Mouse (Mus musculus) embryonic facial prominence, embryonic 10.5 days (tissue): ENCODE measurements around the gene Gm8011. TPM values are rescaled to one million over a fixed set of nuclear protein-coding genes. Genes with fewer than 3 reads are reported as not detected.
"Not testable (repeated sequence)": the region's sequence is repeated elsewhere in the genome, so short reads cannot be mapped to it uniquely, and the experiment has no call there.

ENCODE experiments used
- DNase-seq: peaks from one replicate; pipeline ENCODE4 v3.0.0-alpha.2; 2017; ENCODE audit warnings: low spot score
- H3K27ac ChIP-seq: fragments of 300-500 bp; sonication (generic); replicated peaks from 2 replicates; pipeline ENCODE4 v1.5.1; 2016; ENCODE audit warnings: mild to moderate bottlenecking
- H3K27me3 ChIP-seq: fragments of 300-500 bp; sonication (generic); replicated peaks from 2 replicates; pipeline ENCODE4 v1.6.1; 2016; ENCODE audit warnings: low read depth, mild to moderate bottlenecking; ENCODE audit not compliant: poor library complexity, severe bottlenecking
- H3K36me3 ChIP-seq: fragments of 300-500 bp; sonication (generic); replicated peaks from 2 replicates; pipeline ENCODE4 v1.6.1; 2016; ENCODE audit warnings: mild to moderate bottlenecking, moderate library complexity
- H3K4me1 ChIP-seq: fragments of 300-500 bp; sonication (generic); 2 replicates; pipeline ENCODE4 v1.6.1; 2016
- H3K4me3 ChIP-seq: fragments of 300-500 bp; sonication (generic); 2 replicates; pipeline ENCODE4 v1.5.1; 2016; ENCODE audit warnings: mild to moderate bottlenecking, moderate library complexity
- H3K9me3 ChIP-seq: fragments of 300-500 bp; sonication (generic); 2 replicates; pipeline ENCODE4 v1.6.1; 2016; ENCODE audit warnings: mild to moderate bottlenecking
- WGBS: fragments of 180-500 bp; shearing (Covaris S2); methylation state at CpG from one replicate; pipeline ENCODE4 v1.1.7; 2016; 5-methylcytosine and 5-hydroxymethylcytosine counted together
- polyA plus RNA-seq: library from polyadenylated mRNA; unstranded; fragments of >200 nt; fragmentation: Nextera tagmentation; extraction: Ambion mirVana; gene quantifications from 2 replicates; pipeline ENCODE4 v1.2.1, GENCODE M21; 2016

Gm8011 gene
- not detected in 2 replicates for polyA plus RNA-seq

DNA sequence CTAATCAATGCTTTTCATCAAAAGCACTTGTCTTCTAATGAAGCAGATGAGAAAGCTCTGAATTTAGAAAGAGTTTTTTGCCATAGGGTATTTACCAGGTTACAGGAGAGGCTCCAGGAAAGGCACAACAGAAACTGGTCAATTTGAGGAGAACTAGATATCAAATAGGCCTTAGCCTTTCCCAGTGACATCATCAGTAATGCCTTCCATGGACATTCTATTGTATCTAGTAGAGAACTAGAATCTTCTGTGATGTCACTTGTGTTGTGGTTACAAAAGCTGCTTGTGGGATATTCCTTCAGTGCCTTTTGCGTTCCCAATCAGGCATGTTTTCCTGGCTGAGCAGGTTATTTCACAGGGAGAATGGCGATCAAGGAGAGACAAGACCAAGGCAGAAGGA is at the start of gene Gm8011:
Gm8011 (plus strand) TSS at position 301 of the 400 bp plus-strand sequence.
- H3K27ac ChIP-seq, DNase-seq, H3K9me3 ChIP-seq, H3K36me3 ChIP-seq, H3K27me3 ChIP-seq, H3K4me1 ChIP-seq, H3K4me3 ChIP-seq: not testable (repeated sequence)
- WGBS: 57% methylated on average over 2 of the region's 2 CpGs

DNA sequence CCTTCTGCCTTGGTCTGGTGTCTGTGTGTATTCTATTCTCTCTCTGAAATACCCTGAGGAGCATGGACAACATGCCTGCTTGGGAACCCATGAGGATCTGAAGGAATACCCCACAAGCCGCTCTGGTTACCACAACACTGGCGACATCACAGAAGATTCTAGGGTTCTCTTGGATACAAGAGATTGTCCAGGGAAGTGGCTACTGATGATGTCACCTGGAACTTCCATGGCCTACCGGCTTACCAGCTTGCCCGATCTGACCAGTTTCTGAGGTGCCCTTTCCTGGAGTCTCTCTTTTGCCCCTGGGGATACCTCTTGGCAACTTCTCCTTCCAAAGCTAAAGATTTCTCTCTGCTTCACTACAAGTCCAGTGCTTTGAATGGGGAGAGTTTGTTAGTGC is 24.1 kb upstream of the Gm8011 start, which contains the start of gene Gm8005:
Gm8005 (minus strand) TSS at position 101 of the 400 bp plus-strand sequence.
- H3K27ac ChIP-seq, H3K36me3 ChIP-seq, H3K4me3 ChIP-seq, H3K9me3 ChIP-seq, DNase-seq, H3K27me3 ChIP-seq, H3K4me1 ChIP-seq: not testable (repeated sequence)
- 83% methylated on average over 3 of the region's 4 CpGs for WGBS

DNA sequence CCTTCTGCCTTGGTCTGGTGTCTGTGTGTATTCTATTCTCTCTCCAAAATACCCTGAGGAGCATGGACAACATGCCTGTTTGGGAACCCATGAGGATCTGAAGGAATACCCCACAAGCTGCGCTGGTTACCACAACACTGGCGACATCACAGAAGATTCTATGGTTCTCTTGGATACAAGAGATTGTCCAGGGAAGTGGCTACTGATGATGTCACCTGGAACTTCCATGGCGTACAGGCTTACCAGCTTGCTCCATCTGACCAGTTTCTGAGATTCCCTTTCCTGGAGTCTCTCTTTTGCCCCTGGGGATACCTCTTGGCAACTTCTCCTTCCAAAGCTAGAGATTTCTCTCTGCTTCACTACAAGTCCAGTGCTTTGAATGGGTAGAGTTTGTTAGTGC is 38.6 kb downstream of the Gm8011 start, which contains the start of gene Gm8020:
Gm8020 (minus strand) TSS at position 101 of the 400 bp plus-strand sequence.
- WGBS: 94% methylated on average over 2 of the region's 3 CpGs
- not testable (repeated sequence) for H3K4me3 ChIP-seq, H3K27me3 ChIP-seq, H3K36me3 ChIP-seq, DNase-seq, H3K4me1 ChIP-seq, H3K27ac ChIP-seq, H3K9me3 ChIP-seq

Other genes with a start within 250 kb of the Gm8011 start
- gene Gm17026, start 203.8 kb upstream of the Gm8011 start, polyA plus RNA-seq: not detected in 2 replicates
- not detected in 2 replicates for gene Gm9611, start 166.5 kb upstream of the Gm8011 start, polyA plus RNA-seq
- not detected in 2 replicates for gene Gm7995, start 153.7 kb upstream of the Gm8011 start, polyA plus RNA-seq
- not detected in 2 replicates for gene Gm8005, start 24.2 kb upstream of the Gm8011 start, polyA plus RNA-seq
- not detected in 2 replicates for gene Gm8020, start 38.5 kb downstream of the Gm8011 start, polyA plus RNA-seq
- gene Gm8024, start 60.4 kb downstream of the Gm8011 start, polyA plus RNA-seq: not detected in 2 replicates
- not detected in 2 replicates for gene Gm17124, start 136.0 kb downstream of the Gm8011 start, polyA plus RNA-seq
- gene Gm3633, start 178.0 kb downstream of the Gm8011 start, polyA plus RNA-seq: not detected in 2 replicates
- not detected in 2 replicates for gene Gm10378, start 192.1 kb downstream of the Gm8011 start, polyA plus RNA-seq